Mouse (Mus musculus) intestine, postnatal 0 days (tissue): ENCODE data around the gene Bod1l. TPM values are rescaled to one million over a fixed set of nuclear protein-coding genes. Genes with fewer than 3 reads are reported as not detected.
A peak's percentile ranks its signal among the peaks of the same experiment; 100 is the strongest.

Experiments
- ATAC-seq: fragments of 200-750 bp; cut with Nextera tagmentation; 2 replicates; pipeline ENCODE4 v1.8.0; 2017; ENCODE audit warnings: mild to moderate bottlenecking, moderate TSS enrichment, moderate library complexity
- H3K27ac ChIP-seq: fragments of 300-500 bp; sonication (generic); 2 replicates; pipeline ENCODE4 v1.5.1; 2014; ENCODE audit warnings: mild to moderate bottlenecking, low read depth, low read length, moderate library complexity
- H3K27me3 ChIP-seq: fragments of 300-500 bp; sonication (generic); replicated peaks from 2 replicates; pipeline ENCODE4 v1.6.1; 2014; ENCODE audit warnings: low read length, mixed read lengths; ENCODE audit not compliant: control insufficient read depth, insufficient read depth
- H3K36me3 ChIP-seq: fragments of 300-500 bp; sonication (generic); 2 replicates; pipeline ENCODE4 v1.6.1; 2014; ENCODE audit warnings: mild to moderate bottlenecking, moderate library complexity; ENCODE audit not compliant: control insufficient read depth, insufficient read depth
- H3K4me1 ChIP-seq: fragments of 300-500 bp; sonication (generic); replicated peaks from 2 replicates; pipeline ENCODE4 v1.6.1; 2014; ENCODE audit warnings: antibody characterized with exemption, low read length, mixed read lengths; ENCODE audit not compliant: control insufficient read depth, insufficient read depth
- H3K4me2 ChIP-seq: fragments of 300-500 bp; sonication (generic); replicated peaks from 2 replicates; pipeline ENCODE4 v1.6.1; 2014; ENCODE audit warnings: low read depth, mild to moderate bottlenecking, moderate library complexity
- H3K4me3 ChIP-seq: fragments of 300-500 bp; sonication (generic); 2 replicates; pipeline ENCODE4 v1.5.1; 2014; ENCODE audit warnings: low read depth, low read length
- H3K9ac ChIP-seq: fragments of 300-500 bp; sonication (generic); 2 replicates; pipeline ENCODE4 v1.6.1; 2014; ENCODE audit warnings: mild to moderate bottlenecking, low read depth, low read length
- H3K9me3 ChIP-seq: fragments of 300-500 bp; sonication (generic); 2 replicates; pipeline ENCODE4 v1.6.1; 2016; ENCODE audit warnings: mixed run types; ENCODE audit not compliant: control insufficient read depth
- CTCF ChIP-seq: sonication (generic); IDR thresholded peaks from 2 replicates; pipeline ENCODE4 v1.5.1; 2016; ENCODE audit warnings: low read depth, mild to moderate bottlenecking, control low read depth, antibody characterized with exemption, moderate library complexity
- WGBS: fragments of 180-500 bp; shearing (Covaris S2); extraction: QIAGEN DNeasy Blood & Tissue Kit; methylation state at CpG from one replicate; pipeline ENCODE4 v1.1.7; 2014; 5-methylcytosine and 5-hydroxymethylcytosine counted together
- polyA plus RNA-seq: library from polyadenylated mRNA; unstranded; fragments of >200 nt; fragmentation: Nextera tagmentation; extraction: Ambion mirVana; gene quantifications from 2 replicates; pipeline ENCODE4 v1.2.1, GENCODE M21; 2015

Bod1l gene
- polyA plus RNA-seq, 1 experiment from 2014 or later = 13.2 TPM

DNA sequence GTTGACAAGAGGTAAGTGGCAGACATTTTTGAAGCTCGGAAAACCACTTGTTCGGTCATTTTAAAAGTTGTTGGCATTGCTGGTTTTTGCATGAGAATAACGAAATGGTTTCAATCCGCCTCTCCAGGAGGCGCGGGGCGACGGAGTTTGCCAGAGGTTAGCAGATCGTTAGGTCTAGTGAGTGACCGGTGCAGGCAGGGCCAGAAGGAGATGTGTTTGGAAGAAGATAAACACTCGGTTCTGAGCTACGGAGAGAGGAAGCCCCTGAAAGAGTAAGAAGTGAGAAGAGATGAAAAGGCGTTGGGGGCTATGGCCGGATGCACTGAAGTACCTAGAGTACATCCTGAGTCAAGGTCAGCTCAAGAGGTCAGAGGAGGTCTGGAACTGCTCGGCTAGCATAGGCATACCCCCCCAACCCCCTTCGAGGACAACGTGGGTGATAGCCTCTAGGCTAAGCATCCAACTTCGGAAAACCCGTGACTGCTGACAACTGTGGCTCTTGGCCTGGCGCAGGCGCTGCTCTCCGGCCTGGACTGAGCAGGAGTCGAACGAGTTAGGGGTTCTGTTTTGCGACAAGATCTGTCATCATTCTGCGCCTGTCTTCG, 77.6 kb downstream of the Bod1l start:
- WGBS = 25% methylated on average over 27 of the region's 27 CpGs
- Histone ChIP-seq H3K9ac (no peak overlapping the region), H3K9me3 (no peaks in the 10 kb centered on the region), H3K27me3 (peaks cover 70% of the 10 kb centered on the region), H3K27ac (no peak overlapping the region), H3K36me3 (no peaks in the 10 kb centered on the region), H3K4me3 (no peak overlapping the region), H3K4me1 (no peaks in the 10 kb centered on the region), H3K4me2 (no peak overlapping the region)
- ATAC-seq = no peak
- no peak for TF ChIP-seq CTCF

DNA sequence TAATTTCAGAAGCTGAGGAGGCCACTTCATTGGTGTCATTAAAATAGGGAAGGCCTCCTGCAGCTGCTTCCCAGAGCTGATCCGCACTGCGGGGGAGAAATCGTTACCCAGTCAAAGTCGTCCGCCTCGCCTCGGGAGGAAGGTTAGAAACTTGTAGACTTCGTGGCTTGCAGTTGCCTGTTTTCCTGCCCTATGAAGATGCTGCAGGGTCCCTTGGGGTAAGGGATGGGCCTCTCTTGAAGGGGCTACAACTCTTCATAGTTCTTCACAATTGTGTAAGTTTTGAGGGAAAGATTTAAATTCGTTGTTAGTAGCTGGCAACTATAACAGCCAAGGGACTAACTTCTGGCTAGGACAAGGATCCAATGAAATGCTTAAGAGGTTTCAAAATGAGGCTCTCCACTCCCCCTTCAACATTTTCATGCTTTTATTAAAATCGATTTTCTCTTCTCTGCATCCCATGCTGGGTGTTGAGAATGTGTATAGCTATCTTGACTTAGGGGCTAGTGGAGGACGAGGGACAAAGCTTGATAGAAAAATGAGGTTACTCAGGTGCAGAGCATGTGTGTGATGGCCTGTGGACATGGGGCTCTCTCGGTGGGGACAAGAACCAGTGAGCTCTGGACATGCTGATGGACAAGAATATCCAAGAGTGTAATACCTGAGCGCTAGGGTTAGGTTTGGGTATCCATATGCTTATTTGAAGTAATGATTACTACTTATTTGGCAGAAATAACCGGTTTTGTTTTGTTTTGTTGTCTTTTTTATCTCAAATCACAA, 78.3 kb downstream of the Bod1l start:
- ATAC-seq = no peak
- 22% methylated on average over 14 of the region's 14 CpGs for WGBS
- no peak overlapping the region for H3K4me2 ChIP-seq
- no peak overlapping the region for H3K4me3 ChIP-seq
- H3K9me3 ChIP-seq = no peaks in the 10 kb centered on the region
- no peaks in the 10 kb centered on the region for H3K36me3 ChIP-seq
- peaks cover 77% of the 10 kb centered on the region for H3K27me3 ChIP-seq
- TF ChIP-seq CTCF = no peak
- H3K27ac ChIP-seq = no peak overlapping the region
- H3K9ac ChIP-seq = no peak overlapping the region
- no peaks in the 10 kb centered on the region for H3K4me1 ChIP-seq

DNA sequence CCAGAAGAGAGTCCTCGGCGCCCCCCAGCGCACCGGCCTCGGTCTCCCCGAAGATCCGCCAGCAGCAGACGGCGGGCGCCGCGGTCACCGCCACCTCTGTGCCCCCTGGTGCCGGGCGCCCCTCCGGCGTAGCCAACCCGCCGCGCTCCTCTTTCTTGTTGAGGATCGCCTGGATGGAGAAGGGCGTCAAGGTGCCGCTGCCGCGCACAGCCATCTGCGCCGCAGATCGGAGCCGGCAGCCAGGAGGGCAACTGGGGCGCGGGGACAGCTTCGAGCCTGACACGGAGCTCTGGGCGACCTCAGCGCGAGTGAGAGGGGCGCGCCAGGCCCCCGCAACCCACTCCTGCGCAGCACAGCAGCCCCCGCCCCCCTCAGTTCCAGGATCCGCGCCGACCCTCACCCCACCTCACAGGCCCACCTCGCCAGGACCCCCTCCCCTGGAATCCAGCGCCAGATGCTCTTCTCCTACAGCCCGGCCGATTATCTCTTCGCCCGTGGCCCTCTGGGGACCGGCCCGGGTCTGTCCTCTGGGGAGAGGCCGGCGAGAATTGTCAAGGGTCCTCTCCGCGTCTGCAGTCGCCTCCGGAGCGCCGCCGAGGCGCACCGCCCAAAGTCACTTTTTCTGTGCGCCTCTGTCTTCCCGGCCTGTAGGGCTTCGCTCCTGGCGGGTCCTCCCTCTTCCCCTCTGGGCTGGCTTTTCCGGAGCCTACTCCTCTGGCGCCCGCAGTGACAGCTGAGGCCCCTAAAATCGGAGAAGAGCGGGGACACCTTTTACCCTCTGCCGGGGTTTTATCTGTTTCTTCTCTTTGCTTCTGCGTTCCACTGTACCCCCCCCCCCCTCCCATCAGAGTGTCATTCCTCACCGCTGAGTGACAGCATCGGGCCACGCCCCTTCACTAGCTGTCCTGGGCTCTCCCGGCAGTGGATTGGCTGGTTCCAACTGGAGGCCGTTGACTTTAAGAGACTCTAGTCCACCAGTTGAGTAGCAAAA, 80.1 kb downstream of the Bod1l start, which contains the start of gene Nkx3-2:
Nkx3-2 (minus strand) TSS at position 771 of the 991 bp plus-strand sequence.
- peaks cover 86% of the 10 kb centered on the region for H3K27me3 ChIP-seq
- under 1% methylated on average over 58 of the region's 79 CpGs for WGBS

DNA sequence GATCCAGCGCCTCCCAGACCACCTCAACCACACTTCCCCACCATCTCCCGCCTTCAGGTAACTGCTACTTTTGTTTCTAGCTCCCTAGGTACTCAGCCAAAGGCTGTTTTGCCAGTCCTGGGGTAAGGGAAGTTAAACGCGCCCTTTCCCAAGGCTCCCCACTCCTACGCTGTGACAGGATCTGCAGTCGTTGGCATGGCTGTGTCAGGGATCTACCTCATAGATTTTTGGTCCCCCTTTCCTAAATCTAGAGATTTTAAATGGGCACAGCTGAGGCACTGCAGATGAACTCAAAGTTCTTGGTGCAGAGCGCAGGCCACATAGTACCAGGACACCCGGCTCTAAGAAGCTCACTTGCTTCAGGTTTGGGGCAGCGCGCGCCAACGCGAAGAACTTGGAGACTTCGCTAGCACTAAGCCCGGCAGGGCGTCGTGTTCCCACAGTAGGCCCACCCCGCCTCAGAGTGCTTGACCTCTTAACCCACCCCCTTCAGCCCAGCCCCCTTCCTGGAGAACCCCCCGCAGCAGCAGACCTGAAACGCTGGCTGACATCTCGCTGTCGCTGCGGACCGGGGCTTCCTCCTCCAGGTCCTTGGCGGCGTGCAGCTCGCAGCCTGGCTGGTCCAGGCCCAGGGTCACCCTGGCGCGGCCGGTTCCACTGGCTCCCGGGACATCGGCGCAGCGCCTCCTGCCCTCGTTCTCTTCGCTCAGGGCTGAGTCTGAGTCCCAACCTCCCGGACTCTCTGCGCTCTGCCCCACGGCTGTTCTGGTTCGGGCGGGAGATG, 81.0 kb downstream of the Bod1l start:
- H3K9ac ChIP-seq = 0 out of 2 replicates have a peak overlapping the region, but pooled peaks have one; percentile 50
- H3K27me3 ChIP-seq = peaks cover 93% of the 10 kb centered on the region
- ATAC-seq = no peak
- WGBS = 3% methylated on average over 41 of the region's 41 CpGs
- H3K4me2 ChIP-seq = peak overlapping the region; percentile 63
- no peaks in the 10 kb centered on the region for H3K36me3 ChIP-seq
- no peak for TF ChIP-seq CTCF
- H3K4me3 ChIP-seq = peak overlapping the region; percentile 47
- H3K27ac ChIP-seq = no peak overlapping the region
- no peaks in the 10 kb centered on the region for H3K9me3 ChIP-seq
- no peaks in the 10 kb centered on the region for H3K4me1 ChIP-seq

More for the DNA sequence above, 80.1 kb downstream of the Bod1l start, which contains the start of gene Nkx3-2:
- Histone ChIP-seq H3K36me3 (no peaks in the 10 kb centered on the region), H3K4me1 (no peaks in the 10 kb centered on the region), H3K4me3 (peak within 1 kb of the TSS; percentile 47), H3K27ac (no peak within 1 kb of the TSS; the same call in 1 of the 2 replicates), H3K9ac (peak within 1 kb of the TSS; percentile 50), H3K9me3 (no peaks in the 10 kb centered on the region), H3K4me2 (peak within 1 kb of the TSS; percentile 63)
- peak; percentile 11; the same call in 1 of the 2 replicates for ATAC-seq
- TF ChIP-seq CTCF = no peak

DNA sequence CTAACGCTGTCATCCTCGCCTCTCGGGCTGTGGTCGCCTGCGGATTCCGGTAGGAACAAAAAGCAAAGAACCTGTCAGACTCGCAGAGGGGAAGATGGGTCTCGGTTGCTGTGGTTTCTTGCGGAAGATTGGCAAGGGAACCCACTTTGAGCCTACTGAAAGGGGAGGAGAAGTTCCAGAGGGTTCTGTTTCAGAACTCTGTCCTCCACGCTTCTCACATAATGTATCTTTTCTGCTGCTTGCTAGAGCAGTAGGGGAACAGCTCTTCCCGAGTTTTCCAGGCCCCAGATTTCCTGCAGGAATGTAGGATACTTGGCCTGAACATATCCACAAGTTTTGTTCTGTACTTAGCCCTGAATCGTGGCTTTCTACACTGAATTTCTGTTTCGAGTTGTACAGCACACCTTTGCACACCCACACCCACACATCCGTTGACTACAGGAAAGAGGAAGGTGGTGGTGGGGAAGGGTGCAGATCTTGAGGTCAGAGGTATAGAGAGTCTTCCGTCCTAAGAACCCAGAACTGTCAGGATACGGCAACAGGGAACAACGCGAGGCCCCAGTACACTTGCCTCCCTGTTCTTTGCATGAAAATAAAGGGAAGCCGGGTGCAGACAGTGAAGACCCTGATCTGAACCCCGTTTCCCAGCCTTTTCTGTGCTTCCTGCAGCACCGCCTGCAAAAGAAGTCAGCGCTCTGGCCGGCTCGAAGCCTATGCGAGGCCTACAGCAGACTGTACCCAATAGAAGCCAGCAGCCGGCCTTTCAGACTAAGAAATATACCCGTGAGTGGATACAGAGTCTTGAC, 81.8 kb downstream of the Bod1l start:
- 12% methylated on average over 27 of the region's 27 CpGs for WGBS
- Histone ChIP-seq H3K4me3 (peak overlapping the region; percentile 47), H3K27ac (no peak overlapping the region), H3K4me1 (no peaks in the 10 kb centered on the region), H3K9ac (no peak overlapping the region), H3K4me2 (peak overlapping the region; percentile 63), H3K36me3 (no peaks in the 10 kb centered on the region), H3K27me3 (peaks cover 88% of the 10 kb centered on the region), H3K9me3 (no peaks in the 10 kb centered on the region)
- no peak for TF ChIP-seq CTCF
- ATAC-seq = no peak
